Comparison of ENCODE assay signal across 26 mouse cellular contexts in the genomic region with DNA sequence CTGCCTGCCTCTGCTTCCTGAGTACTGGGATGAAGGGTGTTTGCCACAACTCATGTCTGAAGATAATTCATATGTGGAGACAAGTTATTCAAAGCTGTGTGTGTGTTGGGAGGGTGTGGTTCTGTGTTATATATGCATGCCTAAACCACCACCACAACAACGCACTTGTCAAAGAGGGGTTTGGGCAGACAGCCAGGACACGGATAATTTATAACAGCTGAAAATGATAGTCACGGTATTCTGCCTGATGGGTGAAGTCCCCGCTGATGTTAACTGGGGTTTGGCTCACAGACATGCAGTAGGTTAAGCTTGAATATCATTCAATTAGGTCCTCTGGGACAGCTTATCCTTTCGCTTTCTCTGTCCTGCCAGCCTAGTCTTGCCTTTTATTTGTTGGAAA.
A peak's percentile ranks its signal among the peaks of the same experiment; 100 is the strongest.
DNase-seq lines count a peak whose midpoint lies in the region; ATAC-seq and TF ChIP-seq lines count a peak whose summit lies in the region.
"Had no signal": no experiment of that assay in that cellular context is flagged by ENCODE, and none has a peak within 500 bp of the region (broad histone marks: within the 10 kb centered on the region; RNA-seq: fewer than 3 reads in every experiment).

No protein-coding gene starts in this region.

- no peaks in the 10 kb centered on the region for H3K4me1 ChIP-seq in forebrain, embryonic 14.5 days (ENCODE audit: control insufficient read depth, insufficient read depth, low read length)
- no peaks in the 10 kb centered on the region for H3K4me1 ChIP-seq in forebrain, embryonic 13.5 days
- peaks cover 23% of the 10 kb centered on the region for H3K4me1 ChIP-seq in embryonic facial prominence, embryonic 13.5 days
- H3K4me1 ChIP-seq: hindbrain, embryonic 10.5 days; kidney, embryonic 15.5 days; liver, embryonic 13.5 days had no signal

- TF ChIP-seq POLR2A in myocyte (IDR thresholded peaks at IDR 0.05; ENCODE audit: insufficient read length, low read depth): no peak

- no peak for TF ChIP-seq CTCF in C2C12 (IDR thresholded peaks at IDR 0.05; ENCODE audit: control insufficient read depth, insufficient read depth, insufficient read length)

- no peaks in the 10 kb centered on the region for H3K9me3 ChIP-seq in forebrain, embryonic 14.5 days (replicated peaks; ENCODE audit: control insufficient read depth, low read length)
- no peaks in the 10 kb centered on the region for H3K9me3 ChIP-seq in forebrain, embryonic 13.5 days (replicated peaks)
- H3K9me3 ChIP-seq in embryonic facial prominence, embryonic 13.5 days: no peaks in the 10 kb centered on the region
- H3K9me3 ChIP-seq: hindbrain, embryonic 10.5 days; kidney, embryonic 15.5 days; limb, embryonic 12.5 days; liver, embryonic 13.5 days had no signal

- no peak overlapping the region for H3K4me3 ChIP-seq in forebrain, embryonic 14.5 days (ENCODE audit: low read depth, low read length)
- H3K4me3 ChIP-seq in forebrain, embryonic 13.5 days: no peak overlapping the region
- H3K4me3 ChIP-seq in C2C12 (ENCODE audit: insufficient read depth, poor library complexity, severe bottlenecking) (no peak overlapping the region), myocyte (no peak overlapping the region)
- no peak overlapping the region for H3K4me3 ChIP-seq in embryonic facial prominence, embryonic 13.5 days
- H3K4me3 ChIP-seq: gastrocnemius, adult 2 months; hindbrain, embryonic 10.5 days; kidney, embryonic 15.5 days; limb, embryonic 12.5 days; liver, embryonic 13.5 days had no signal

- no peak overlapping the region for H3ac ChIP-seq in C2C12 (ENCODE audit: control insufficient read depth, insufficient read length, low read depth)
- H3ac ChIP-seq in myocyte (ENCODE audit: control insufficient read depth, insufficient read length): no peak overlapping the region

- no peak for ATAC-seq in forebrain, embryonic 14.5 days
- ATAC-seq in forebrain, embryonic 13.5 days: no peak
- ATAC-seq in embryonic facial prominence, embryonic 13.5 days (ENCODE audit: insufficient number of reproducible peaks, insufficient read depth, low FRiP score, low TSS enrichment, low read depth): no peak; the same call in 1 of the 2 replicates
- no peak for ATAC-seq in granulocyte monocyte progenitor cell, adult 5-6 weeks (replicated peaks; ENCODE audit: poor library complexity, severe bottlenecking)
- ATAC-seq: CD4-positive, CD25-positive, alpha-beta regulatory T cell, adult 4 months; forebrain, embryonic 16.5 days; hindbrain, embryonic 16.5 days; lung, postnatal 0 days had no signal

- no peaks in the 10 kb centered on the region for H3K79me2 ChIP-seq in C2C12 (ENCODE audit: control insufficient read depth, insufficient read depth)
- no peaks in the 10 kb centered on the region for H3K79me2 ChIP-seq in myocyte (ENCODE audit: control insufficient read depth, insufficient read depth)

- no peak overlapping the region for H3K27ac ChIP-seq in forebrain, embryonic 14.5 days (ENCODE audit: low read depth, low read length)
- no peak overlapping the region for H3K27ac ChIP-seq in forebrain, embryonic 13.5 days
- H3K27ac ChIP-seq in embryonic facial prominence, embryonic 13.5 days: peak overlapping the region; percentile 56
- H3K27ac ChIP-seq: gastrocnemius, adult 2 months; hindbrain, embryonic 10.5 days; kidney, embryonic 15.5 days; limb, embryonic 12.5 days; liver, embryonic 13.5 days had no signal

- no peak overlapping the region for H3K4me2 ChIP-seq in forebrain, embryonic 14.5 days (ENCODE audit: low read length)
- H3K4me2 ChIP-seq in forebrain, embryonic 13.5 days: no peak overlapping the region
- H3K4me2 ChIP-seq in embryonic facial prominence, embryonic 13.5 days: no peak overlapping the region
- peak overlapping the region; percentile 24 for H3K4me2 ChIP-seq in myocyte (ENCODE audit: low read depth)
- H3K4me2 ChIP-seq: kidney, embryonic 15.5 days; limb, embryonic 12.5 days; liver, embryonic 13.5 days had no signal

- DNase-seq in forebrain, embryonic 14.5 days (ENCODE audit: low spot score): peak; percentile 25
- no peak for DNase-seq in urinary bladder, adult 18-20 months (ENCODE audit: low spot score in 2 of 2)
- DNase-seq: adrenal gland, adult 2 months; cerebellum, adult 9-10 months; cerebellum, postnatal 36 days; gastrocnemius, adult 2 months; heart, postnatal 14 days; kidney, adult 18-20 months; kidney, postnatal 25 days; liver, embryonic 13.5 days; lung, adult 18-20 months; right cerebral cortex, adult 18-20 months; spleen, adult 18-20 months; thymus, postnatal 14 days had no signal

- H3K27me3 ChIP-seq in forebrain, embryonic 14.5 days (replicated peaks; ENCODE audit: control insufficient read depth, insufficient read depth, low read length): no peaks in the 10 kb centered on the region
- H3K27me3 ChIP-seq in forebrain, embryonic 13.5 days: no peaks in the 10 kb centered on the region
- H3K27me3 ChIP-seq in C2C12 (ENCODE audit: control insufficient read depth, insufficient read depth, insufficient read length) (no peaks in the 10 kb centered on the region), myocyte (ENCODE audit: control insufficient read depth, insufficient read depth, insufficient read length) (no peaks in the 10 kb centered on the region)
- no peaks in the 10 kb centered on the region for H3K27me3 ChIP-seq in embryonic facial prominence, embryonic 13.5 days
- H3K27me3 ChIP-seq: liver, embryonic 13.5 days had no signal

- no peaks in the 10 kb centered on the region for H3K36me3 ChIP-seq in forebrain, embryonic 14.5 days (ENCODE audit: control insufficient read depth, insufficient read depth, low read length)
- H3K36me3 ChIP-seq in forebrain, embryonic 13.5 days (ENCODE audit: poor library complexity, severe bottlenecking): no peaks in the 10 kb centered on the region
- H3K36me3 ChIP-seq in C2C12 (ENCODE audit: control insufficient read depth, insufficient read depth) (no peaks in the 10 kb centered on the region), myocyte (ENCODE audit: control insufficient read depth, insufficient read depth) (no peaks in the 10 kb centered on the region)
- no peaks in the 10 kb centered on the region for H3K36me3 ChIP-seq in embryonic facial prominence, embryonic 13.5 days
- H3K36me3 ChIP-seq: hindbrain, embryonic 10.5 days; kidney, embryonic 15.5 days; limb, embryonic 12.5 days; liver, embryonic 13.5 days had no signal

- H3K9ac ChIP-seq in forebrain, embryonic 14.5 days (ENCODE audit: low read length): no peak overlapping the region
- H3K9ac ChIP-seq in forebrain, embryonic 13.5 days: no peak overlapping the region
- no peak overlapping the region for H3K9ac ChIP-seq in embryonic facial prominence, embryonic 13.5 days
- H3K9ac ChIP-seq: kidney, embryonic 15.5 days; limb, embryonic 12.5 days; liver, embryonic 13.5 days had no signal

- WGBS in forebrain, embryonic 14.5 days: 64% methylated on average over 5 of the region's 5 CpGs
- 71% methylated on average over 5 of the region's 5 CpGs for WGBS in forebrain, embryonic 13.5 days
- 9% methylated on average over 5 of the region's 5 CpGs for WGBS in embryonic facial prominence, embryonic 13.5 days

- H3K79me3 ChIP-seq in C2C12 (ENCODE audit: low read depth): no peaks in the 10 kb centered on the region

TF ChIP-seq in C2C12, 6 proteins besides CTCF, POLR2A, EP300 and RAD21:
- peak; percentile 46 for TF ChIP-seq MYOD1 (IDR thresholded peaks at IDR 0.05; ENCODE audit: control insufficient read depth, insufficient read length, low read depth)
- TF ChIP-seq USF1 (IDR thresholded peaks at IDR 0.05; ENCODE audit: low read depth): no peak
TF ChIP-seq in C2C12: peak in this region for 1.

TF ChIP-seq in myocyte, 11 proteins besides CTCF, POLR2A, EP300 and RAD21:
- TF ChIP-seq MYOD1 (IDR thresholded peaks at IDR 0.05; ENCODE audit: control insufficient read depth in 1 of 3, insufficient read length in 2 of 3, low read depth in 2 of 3) (peak in 2 of 3 experiments; percentile 37 to 65), MYOG (IDR thresholded peaks at IDR 0.05; ENCODE audit: control insufficient read depth in 1 of 3, insufficient read depth in 1 of 3, insufficient read length in 2 of 3, low read depth in 2 of 3) (peak in 1 of 3 experiments; percentile 21), POLR2AphosphoS2 (IDR thresholded peaks at IDR 0.05; ENCODE audit: insufficient read length, low read depth) (no peak)
TF ChIP-seq in myocyte: peak in this region for 2.
